Mouse (Mus musculus) heart, adult 2 months (tissue): ENCODE results near the gene Rfng. TPM values are rescaled to one million over a fixed set of nuclear protein-coding genes. Genes with fewer than 3 reads are reported as not detected.
A peak's percentile ranks its signal among the peaks of the same experiment; 100 is the strongest.

ENCODE experiments used
- DNase-seq, 2 experiments: peaks; one replicate each; pipeline ENCODE4 v3.0.0; 2021
- H3K27ac ChIP-seq: fragments of 200-600 bp; 2 replicates; pipeline ENCODE4 v1.8.1; 2022
- H3K27me3 ChIP-seq: fragments of 200-500 bp; 2 replicates; pipeline ENCODE4 v1.6.1; 2012; ENCODE audit warnings: mild to moderate bottlenecking, low read length, inconsistent platforms, mixed read lengths; ENCODE audit not compliant: control insufficient read depth, insufficient read depth
- H3K36me3 ChIP-seq: fragments of 200-500 bp; 2 replicates; pipeline ENCODE4 v1.6.1; 2012; ENCODE audit warnings: low read length, inconsistent platforms; ENCODE audit not compliant: control insufficient read depth, insufficient read depth
- H3K4me1 ChIP-seq: fragments of 200-500 bp; 2 replicates; pipeline ENCODE4 v1.6.1; 2011; ENCODE audit warnings: low read length; ENCODE audit not compliant: control insufficient read depth, insufficient read depth
- H3K4me3 ChIP-seq: fragments of 200-600 bp; 2 replicates; pipeline ENCODE4 v1.8.1; 2022
- H3K79me2 ChIP-seq: fragments of 200-500 bp; replicated peaks from 2 replicates; pipeline ENCODE4 v1.6.1; 2012; ENCODE audit warnings: mild to moderate bottlenecking, inconsistent platforms, low read length, moderate library complexity, mixed read lengths; ENCODE audit not compliant: control insufficient read depth, insufficient read depth
- H3K9ac ChIP-seq: fragments of 200-500 bp; 2 replicates; pipeline ENCODE4 v1.6.1; 2012; ENCODE audit warnings: low read depth, mild to moderate bottlenecking, control low read depth, inconsistent platforms, low read length, mixed read lengths
- CTCF ChIP-seq: fragments of 200-600 bp; IDR thresholded peaks from 2 replicates; pipeline ENCODE4 v1.8.1; 2022; ENCODE audit warnings: antibody characterized with exemption, mild to moderate bottlenecking, moderate library complexity
- EP300 ChIP-seq: fragments of 200-500 bp; IDR thresholded peaks from 2 replicates; pipeline ENCODE4 v1.6.1; 2011; ENCODE audit warnings: low read depth, low read length, control low read depth; ENCODE audit not compliant: insufficient read depth
- POLR2A ChIP-seq: fragments of 200-500 bp; IDR thresholded peaks from 2 replicates; pipeline ENCODE4 v1.6.1; 2011; ENCODE audit warnings: mild to moderate bottlenecking, low read depth, low read length, control low read depth; ENCODE audit not compliant: insufficient read depth
- WGBS: fragments of 180-500 bp; shearing (Covaris S2); methylation state at CpG from one replicate; pipeline ENCODE4 v1.1.7; 2018; 5-methylcytosine and 5-hydroxymethylcytosine counted together
- intact Hi-C: fragments of 180-260 bp; cut with DNase I; formaldehyde crosslinking; loops from one replicate; pipeline ENCODE4 v1.15.1; 2025
- polyA plus RNA-seq: library from polyadenylated mRNA; depleted of rRNA; stranded (reverse); fragments of >200 nt; gene quantifications from 2 replicates; pipeline ENCODE4 v1.2.3, GENCODE M21; 2012
- total RNA-seq, 2 experiments: library from RNA; stranded (reverse); gene quantifications; 2 replicates each; pipeline ENCODE4 v1.2.3; 2021

Gene Rfng
- total and polyA plus RNA-seq, 3 experiments, result 11.9 to 28.6 (median 12.5) TPM

- intact Hi-C loops, result no loop called here
Observed at GRCm38 (mm10) chr11:120760236-120760635, 23.8 kb downstream of the Rfng start.

GRCm38 (mm10) chr11:120751606-120752005, 32.4 kb downstream of the Rfng start:
- no peak overlapping the region for H3K9ac ChIP-seq
- TF ChIP-seq CTCF (no peak), EP300 (no peak), POLR2A (no peak)
- H3K27ac ChIP-seq, result no peak overlapping the region
- 63% methylated on average over 4 of the region's 4 CpGs for WGBS
- peaks cover 7% of the 10 kb centered on the region for H3K4me1 ChIP-seq
- intact Hi-C loops, result loop anchor here (2.0 kb wide), 1 partner anchor 31 kb away; the partner anchor contains the start of gene Rac3
- H3K79me2 ChIP-seq, result no peaks in the 10 kb centered on the region
- H3K36me3 ChIP-seq, result peaks cover 3% of the 10 kb centered on the region; the same call in 1 of the 2 replicates
- DNase-seq, result no peak
- H3K27me3 ChIP-seq, result no peaks in the 10 kb centered on the region
- no peak overlapping the region for H3K4me3 ChIP-seq

More at GRCm38 (mm10) chr11:120760236-120760635, 23.8 kb downstream of the Rfng start:
- no peaks in the 10 kb centered on the region for H3K27me3 ChIP-seq
- H3K4me1 ChIP-seq, result no peaks in the 10 kb centered on the region
- H3K9ac ChIP-seq, result no peak overlapping the region
- H3K27ac ChIP-seq, result no peak overlapping the region
- TF ChIP-seq POLR2A (no peak), CTCF (no peak), EP300 (no peak)
- no peak for DNase-seq
- H3K36me3 ChIP-seq, result no peaks in the 10 kb centered on the region
- no peak overlapping the region for H3K4me3 ChIP-seq
- H3K79me2 ChIP-seq, result no peaks in the 10 kb centered on the region
- WGBS, result 63% methylated on average over 9 of the region's 9 CpGs

DNA sequence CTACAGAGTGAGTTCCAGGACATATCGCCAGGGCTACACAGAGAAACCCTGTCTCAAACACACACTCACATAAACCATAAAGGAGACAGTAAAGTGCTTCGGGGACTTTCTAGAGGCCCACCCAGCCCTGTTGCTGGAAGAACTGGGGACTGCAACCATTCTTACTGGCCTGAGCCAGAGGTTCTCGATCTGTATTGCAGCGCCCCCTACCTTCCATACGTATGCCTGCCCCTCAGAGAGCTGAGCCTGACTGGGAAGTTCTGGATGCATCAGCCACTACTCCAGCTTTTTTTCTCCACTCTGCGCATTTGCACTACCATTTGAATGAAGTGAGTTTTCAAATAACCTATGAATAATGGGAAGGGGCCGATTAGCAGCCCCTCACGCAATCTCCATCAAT, 34.6 kb downstream of the Rfng start:
- intact Hi-C loops, result no loop called here
- peaks cover 7% of the 10 kb centered on the region for H3K4me1 ChIP-seq
- DNase-seq, result peak in 1 of 2 experiments; percentile 44
- H3K27me3 ChIP-seq, result no peaks in the 10 kb centered on the region
- TF ChIP-seq EP300 (0 out of 2 replicates have a peak, but pooled peaks have one; percentile 49), CTCF (peak; percentile 71), POLR2A (no peak)
- no peaks in the 10 kb centered on the region for H3K79me2 ChIP-seq
- no peak overlapping the region for H3K27ac ChIP-seq
- no peak overlapping the region for H3K9ac ChIP-seq
- 61% methylated on average over 8 of the region's 8 CpGs for WGBS
- no peak overlapping the region for H3K4me3 ChIP-seq
- peaks cover 3% of the 10 kb centered on the region; the same call in 1 of the 2 replicates for H3K36me3 ChIP-seq

DNA sequence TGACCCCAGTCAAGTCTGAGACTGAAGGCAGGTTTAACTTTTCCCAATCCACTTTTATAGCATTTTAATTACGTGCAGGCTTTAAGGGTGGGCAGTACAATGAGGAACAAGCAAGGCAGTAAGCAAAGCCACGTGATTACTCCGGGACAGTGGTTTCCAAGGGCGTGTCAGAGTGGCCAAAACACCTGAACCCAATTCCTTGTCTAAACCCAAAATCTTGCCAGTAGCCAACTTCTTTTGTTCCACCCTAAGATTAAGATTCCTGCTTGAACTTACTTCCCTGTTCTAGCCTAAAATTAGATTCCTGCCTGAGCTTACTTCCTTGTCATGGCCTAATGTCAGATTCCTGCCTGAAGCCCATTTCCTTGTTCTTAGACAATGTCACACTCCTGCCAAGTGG, 36.0 kb downstream of the Rfng start:
- Histone ChIP-seq H3K4me1 (peaks cover 7% of the 10 kb centered on the region), H3K27me3 (no peaks in the 10 kb centered on the region), H3K4me3 (no peak overlapping the region), H3K27ac (peak overlapping the region; percentile 49), H3K36me3 (peaks cover 3% of the 10 kb centered on the region; the same call in 1 of the 2 replicates), H3K9ac (no peak overlapping the region), H3K79me2 (no peaks in the 10 kb centered on the region)
- DNase-seq, result no peak
- intact Hi-C loops, result no loop called here
- TF ChIP-seq POLR2A (no peak), EP300 (peak; percentile 43; the same call in 1 of the 2 replicates), CTCF (no peak)
- 47% methylated on average over 4 of the region's 4 CpGs for WGBS

DNA sequence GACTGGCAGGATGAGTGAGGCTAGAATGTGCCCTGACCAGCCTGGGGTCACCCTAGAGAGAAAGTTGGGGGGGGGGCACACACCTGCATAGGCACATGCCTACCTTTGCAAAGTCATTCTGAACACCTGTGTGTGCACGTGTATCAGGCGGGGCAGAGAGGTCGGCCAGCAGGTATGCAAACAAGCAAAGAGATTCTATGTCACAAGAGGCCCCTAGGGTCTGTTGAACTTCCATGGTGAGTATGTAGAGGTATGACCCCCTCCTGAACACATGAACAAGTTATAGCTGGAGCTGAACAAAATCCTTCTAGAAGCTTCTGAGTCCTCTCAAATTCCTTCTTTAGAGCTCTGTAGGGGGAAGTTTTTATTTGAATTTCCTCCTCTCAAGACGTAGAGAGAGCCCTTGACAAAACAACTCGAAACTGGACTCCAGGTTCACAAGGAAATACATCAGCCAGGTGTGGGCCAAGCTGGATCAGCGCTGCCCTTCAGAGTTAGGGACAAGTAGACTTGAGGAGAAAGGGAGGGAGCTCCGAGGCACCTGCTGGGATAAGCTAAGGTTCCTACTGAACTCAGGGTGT, 39.8 kb downstream of the Rfng start:
- Histone ChIP-seq H3K9ac (no peak overlapping the region), H3K27me3 (no peaks in the 10 kb centered on the region), H3K4me1 (peaks cover 7% of the 10 kb centered on the region), H3K27ac (no peak overlapping the region), H3K4me3 (no peak overlapping the region), H3K79me2 (no peaks in the 10 kb centered on the region), H3K36me3 (peaks cover 3% of the 10 kb centered on the region; the same call in 1 of the 2 replicates)
- DNase-seq, result no peak
- no peak for TF ChIP-seq EP300
- TF ChIP-seq POLR2A, result no peak
- no peak for TF ChIP-seq CTCF
- intact Hi-C loops, result no loop called here
- 80% methylated on average over 7 of the region's 7 CpGs for WGBS

DNA sequence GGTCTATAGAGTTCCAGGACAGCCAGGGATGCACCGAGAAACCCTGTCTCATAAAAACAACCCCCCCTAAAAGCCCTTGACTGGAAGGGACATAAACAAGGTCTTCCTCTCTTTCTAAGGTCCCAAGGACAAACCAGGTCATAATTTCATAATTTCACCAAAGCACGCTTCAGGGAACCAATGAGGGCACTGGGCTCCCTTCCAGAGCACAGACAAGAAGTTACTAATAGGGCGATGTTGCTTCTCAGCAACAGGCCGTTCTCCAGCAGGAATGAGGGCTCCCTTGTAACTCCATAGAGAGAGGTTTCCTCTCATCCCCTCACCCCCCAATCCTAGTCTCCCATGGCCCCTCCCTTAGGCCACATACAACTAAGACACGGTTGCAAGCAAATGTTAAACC, 43.0 kb downstream of the Rfng start:
- 81% methylated on average over 5 of the region's 5 CpGs for WGBS
- H3K4me1 ChIP-seq, result no peaks in the 10 kb centered on the region
- no peak for DNase-seq
- no peak overlapping the region for H3K4me3 ChIP-seq
- no peak overlapping the region for H3K27ac ChIP-seq
- TF ChIP-seq POLR2A (no peak), EP300 (no peak), CTCF (no peak)
- H3K27me3 ChIP-seq, result no peaks in the 10 kb centered on the region
- no peaks in the 10 kb centered on the region for H3K79me2 ChIP-seq
- intact Hi-C loops, result no loop called here
- H3K36me3 ChIP-seq, result no peaks in the 10 kb centered on the region
- H3K9ac ChIP-seq, result no peak overlapping the region
